Mouse (Mus musculus) stomach, postnatal 0 days (tissue): ENCODE results near the gene Magi2.

Experiments
- CTCF ChIP-seq: IDR thresholded peaks from 2 replicates; pipeline ENCODE4 v1.5.1; 2016; ENCODE audit warnings: antibody characterized with exemption, low read depth, mild to moderate bottlenecking, moderate library complexity
- EP300 ChIP-seq: optimal IDR thresholded peaks from 2 replicates; pipeline ENCODE3; 2016; ENCODE audit warnings: antibody characterized with exemption

GRCm38 (mm10) chr5:20080605-20081309 lies 853.9 kb downstream of the Magi2 start:
- TF ChIP-seq CTCF (no peak), EP300 (no peak)
